12 mouse cellular contexts compared by ENCODE assay signal in the genomic region with DNA sequence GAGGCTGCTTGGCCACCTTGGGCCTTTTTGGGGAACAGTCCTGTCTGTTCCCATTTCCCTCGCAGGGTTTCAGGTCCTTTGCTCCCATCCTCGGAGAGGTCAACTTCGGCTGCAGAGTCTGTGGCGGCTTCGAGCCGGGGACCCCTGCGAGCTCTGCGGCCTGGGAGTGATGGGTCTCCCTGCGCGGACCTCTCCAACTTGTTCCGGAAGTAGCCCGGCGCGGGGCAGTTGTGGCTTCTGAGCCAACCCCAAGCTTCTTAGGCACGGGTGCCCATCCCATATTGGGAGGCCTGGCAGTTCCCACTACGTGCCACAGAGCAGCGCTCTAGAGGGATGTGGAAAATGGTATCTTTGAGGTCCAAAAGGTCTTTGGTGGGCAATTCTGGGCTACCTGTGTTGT. TPM values are rescaled to one million over a fixed set of nuclear protein-coding genes. Genes with fewer than 3 reads are reported as not detected.
DNase-seq lines count a peak whose midpoint lies in the region; ATAC-seq and TF ChIP-seq lines count a peak whose summit lies in the region.
"Not testable (repeated sequence)": the region's sequence is repeated elsewhere in the genome, so short reads cannot be mapped to it uniquely, and the experiment has no call there.
"Had no signal": no experiment of that assay in that cellular context is flagged by ENCODE, and none has a peak within 500 bp of the region (broad histone marks: within the 10 kb centered on the region; RNA-seq: fewer than 3 reads in every experiment).

No protein-coding gene starts in this region.

- peak overlapping the region; percentile 31 for H3K4me3 ChIP-seq in forebrain, embryonic 11.5 days (ENCODE audit: low read depth, low read length)
- H3K4me3 ChIP-seq in heart, embryonic 16.5 days (ENCODE audit: low read length): peak overlapping the region; percentile 12
- H3K4me3 ChIP-seq in intestine, embryonic 16.5 days (ENCODE audit: low read length): peak overlapping the region; percentile 54
- H3K4me3 ChIP-seq in limb, embryonic 14.5 days (replicated peaks; ENCODE audit: low read length): peak overlapping the region; percentile 45
- peak overlapping the region; percentile 46 for H3K4me3 ChIP-seq in neural tube, embryonic 15.5 days (replicated peaks)

- not testable (repeated sequence) for H3K27ac ChIP-seq in forebrain, embryonic 11.5 days (ENCODE audit: low read depth, low read length); heart, embryonic 16.5 days (ENCODE audit: low read length); intestine, embryonic 16.5 days (ENCODE audit: low read length); limb, embryonic 14.5 days (replicated peaks; ENCODE audit: low read depth, low read length); neural tube, embryonic 15.5 days (replicated peaks)

- TF ChIP-seq POLR2A in limb, embryonic 14.5 days (IDR thresholded peaks at IDR 0.05; ENCODE audit: borderline replicate concordance, extremely low read depth, insufficient read depth, insufficient read length): not testable (repeated sequence)

- DNase-seq in adrenal gland, postnatal 25 days: peak; percentile 2
- peak; percentile 50 for DNase-seq in forebrain, embryonic 11.5 days (ENCODE audit: low spot score)
- DNase-seq in limb, embryonic 14.5 days (ENCODE audit: low spot score): not testable (repeated sequence)
- DNase-seq in lung, postnatal 36 days: peak; percentile 2
- peak; percentile 18 for DNase-seq in urinary bladder, adult 2 months (ENCODE audit: low spot score)

- H3K4me1 ChIP-seq in forebrain, embryonic 11.5 days (replicated peaks; ENCODE audit: control insufficient read depth, insufficient read depth, low read length); heart, embryonic 16.5 days (ENCODE audit: control insufficient read depth, insufficient read depth, low read length); intestine, embryonic 16.5 days (ENCODE audit: control insufficient read depth, insufficient read depth, low read length); limb, embryonic 14.5 days (ENCODE audit: control insufficient read depth, insufficient read depth, low read length); neural tube, embryonic 15.5 days: not testable (repeated sequence)

- WGBS in forebrain, embryonic 11.5 days: 24% methylated on average over 17 of the region's 17 CpGs
- 17% methylated on average over 17 of the region's 17 CpGs for WGBS in heart, embryonic 16.5 days
- WGBS in intestine, embryonic 16.5 days: 7% methylated on average over 17 of the region's 17 CpGs
- WGBS in limb, embryonic 14.5 days: 11% methylated on average over 17 of the region's 17 CpGs
- 22% methylated on average over 17 of the region's 17 CpGs for WGBS in neural tube, embryonic 15.5 days

- not testable (repeated sequence) for H3K9ac ChIP-seq in forebrain, embryonic 11.5 days (ENCODE audit: low read length); heart, embryonic 16.5 days (ENCODE audit: low read length); limb, embryonic 14.5 days (ENCODE audit: low read depth, low read length, severe bottlenecking); neural tube, embryonic 15.5 days (replicated peaks)
- H3K9ac ChIP-seq in intestine, embryonic 16.5 days (ENCODE audit: low read depth, low read length): 0 out of 2 replicates have a peak overlapping the region, but pooled peaks have one; percentile 60

- H3K4me2 ChIP-seq in forebrain, embryonic 11.5 days (ENCODE audit: low read depth, low read length, severe bottlenecking): not testable (repeated sequence)
- H3K4me2 ChIP-seq in heart, embryonic 16.5 days (ENCODE audit: low read depth, low read length): 0 out of 2 replicates have a peak overlapping the region, but pooled peaks have one; percentile 12
- peak overlapping the region; percentile 50 for H3K4me2 ChIP-seq in intestine, embryonic 16.5 days (ENCODE audit: low read depth, low read length)
- peak overlapping the region; percentile 45 for H3K4me2 ChIP-seq in limb, embryonic 14.5 days (replicated peaks; ENCODE audit: low read depth, low read length, severe bottlenecking)
- peak overlapping the region; percentile 53 for H3K4me2 ChIP-seq in neural tube, embryonic 15.5 days

- ATAC-seq in forebrain, embryonic 11.5 days (replicated peaks; ENCODE audit: low FRiP score); heart, embryonic 16.5 days (replicated peaks; ENCODE audit: extremely low read depth, insufficient read depth, low FRiP score); intestine, embryonic 16.5 days; limb, embryonic 14.5 days (ENCODE audit: low FRiP score, low read depth); neural tube, embryonic 15.5 days (ENCODE audit: low FRiP score): not testable (repeated sequence)

- not testable (repeated sequence) for H3K9me3 ChIP-seq in forebrain, embryonic 11.5 days (ENCODE audit: control insufficient read depth, low read length); heart, embryonic 16.5 days (replicated peaks; ENCODE audit: control insufficient read depth, low read length); intestine, embryonic 16.5 days (ENCODE audit: control insufficient read depth, low read length); limb, embryonic 14.5 days (ENCODE audit: control insufficient read depth, low read length); neural tube, embryonic 15.5 days (replicated peaks)

- H3K27me3 ChIP-seq in forebrain, embryonic 11.5 days (ENCODE audit: control insufficient read depth, insufficient read depth, low read length); heart, embryonic 16.5 days (ENCODE audit: control insufficient read depth, insufficient read depth, low read length); intestine, embryonic 16.5 days (replicated peaks; ENCODE audit: control insufficient read depth, insufficient read depth, low read length); limb, embryonic 14.5 days (ENCODE audit: control insufficient read depth, insufficient read depth, low read length); neural tube, embryonic 15.5 days (replicated peaks): not testable (repeated sequence)

- H3K36me3 ChIP-seq in forebrain, embryonic 11.5 days (ENCODE audit: control insufficient read depth, insufficient read depth, low read length); heart, embryonic 16.5 days (ENCODE audit: control insufficient read depth, insufficient read depth); intestine, embryonic 16.5 days (ENCODE audit: control insufficient read depth, insufficient read depth, low read length); limb, embryonic 14.5 days (ENCODE audit: control insufficient read depth, insufficient read depth, low read length); neural tube, embryonic 15.5 days: not testable (repeated sequence)

RNA-seq across cellular contexts. Expression of gene 5730507C01Rik, which starts 0.8 kb away (rescaled TPM):
- 1.2 and 1.9 TPM in 2 replicates for total RNA-seq in adrenal gland, postnatal 25 days (2021)
- polyA plus RNA-seq in forebrain, embryonic 11.5 days (2014; fragmentation: Nextera tagmentation; extraction: Ambion mirVana): 2.3 and 3.1 TPM in 2 replicates
- 0.43 and 0.49 TPM in 2 replicates for polyA plus RNA-seq in heart, embryonic 16.5 days (2015; fragmentation: Nextera tagmentation; extraction: Ambion mirVana)
- 2.0 and 2.2 TPM in 2 replicates for polyA plus RNA-seq in intestine, embryonic 16.5 days (2015; fragmentation: Nextera tagmentation; extraction: Ambion mirVana)
- polyA plus RNA-seq in limb, embryonic 14.5 days (2012; rRNA removed): 0.82 and 1.1 TPM in 2 replicates
- 2.7 and 2.8 TPM in 2 replicates for polyA plus RNA-seq in limb, embryonic 14.5 days (2014; fragmentation: Nextera tagmentation; extraction: Ambion mirVana)
- polyA plus RNA-seq in neural tube, embryonic 15.5 days (2015; fragmentation: Nextera tagmentation; extraction: Ambion mirVana): 3.5 and 4.3 TPM in 2 replicates
- polyA plus RNA-seq in urinary bladder, adult 2 months (2012; rRNA removed): 0.80 TPM in 2 replicates
- total RNA-seq: hematopoietic stem cell, adult 5-6 weeks; megakaryocyte-erythroid progenitor cell, adult 5-6 weeks had no signal
- polyA plus RNA-seq: erythroblast, embryonic 14.5 days; spleen, adult 2 months had no signal
